Comparison of ENCODE assay signal across 28 mouse cellular contexts in genomic region chr8:85489546-85489945, GRCm38 (mm10). TPM values are rescaled to one million over a fixed set of nuclear protein-coding genes. Genes with fewer than 3 reads are reported as not detected.
A peak's percentile ranks its signal among the peaks of the same experiment; 100 is the strongest.
DNase-seq lines count a peak whose midpoint lies in the region; ATAC-seq and TF ChIP-seq lines count a peak whose summit lies in the region.
"Had no signal": no experiment of that assay in that cellular context is flagged by ENCODE, and none has a peak within 500 bp of the region (broad histone marks: within the 10 kb centered on the region; RNA-seq: fewer than 3 reads in every experiment).

No protein-coding gene starts in this region.

- POLR2A ChIA-PET in Patski (lab: Charles Lee), result no interaction called here

- no peak overlapping the region for H3K4me3 ChIP-seq in kidney, adult 2 months (ENCODE audit: insufficient read depth, low read depth, low read length)
- no peak overlapping the region for H3K4me3 ChIP-seq in kidney, embryonic 14.5 days (ENCODE audit: low read length)
- H3K4me3 ChIP-seq in lung, embryonic 14.5 days (ENCODE audit: low read depth, low read length), result no peak overlapping the region
- H3K4me3 ChIP-seq in cerebellum, adult 2 months (replicated peaks; ENCODE audit: insufficient read depth, low read depth, low read length), result no peak overlapping the region
- no peak overlapping the region for H3K4me3 ChIP-seq in forebrain, embryonic 10.5 days
- H3K4me3 ChIP-seq: embryonic facial prominence, embryonic 12.5 days; hindbrain, embryonic 10.5 days; hindbrain, embryonic 15.5 days; limb, embryonic 13.5 days; lung, embryonic 15.5 days; midbrain, embryonic 13.5 days; neural tube, embryonic 13.5 days had no signal

- H3K27ac ChIP-seq in kidney, adult 2 months (ENCODE audit: insufficient read depth, low read depth, low read length), result no peak overlapping the region
- no peak overlapping the region for H3K27ac ChIP-seq in kidney, embryonic 14.5 days (ENCODE audit: low read depth, low read length)
- H3K27ac ChIP-seq in lung, embryonic 14.5 days (ENCODE audit: low read depth), result no peak overlapping the region
- H3K27ac ChIP-seq in cerebellum, adult 2 months (ENCODE audit: insufficient read depth, low read length), result no peak overlapping the region
- no peak overlapping the region for H3K27ac ChIP-seq in forebrain, embryonic 10.5 days
- H3K27ac ChIP-seq: embryonic facial prominence, embryonic 12.5 days; hindbrain, embryonic 10.5 days; hindbrain, embryonic 15.5 days; limb, embryonic 13.5 days; liver, embryonic 14.5 days; lung, embryonic 15.5 days; macrophage; midbrain, embryonic 13.5 days; neural tube, embryonic 13.5 days had no signal

- ATAC-seq in kidney, embryonic 14.5 days (ENCODE audit: low FRiP score, low TSS enrichment), result no peak
- ATAC-seq in lung, embryonic 14.5 days (ENCODE audit: insufficient read depth), result no peak
- no peak for ATAC-seq in Patski
- ATAC-seq: forebrain, embryonic 16.5 days; inflammation-experienced regulatory T-cells, adult 6 months; midbrain, embryonic 13.5 days had no signal

- H3K9me3 ChIP-seq in kidney, embryonic 14.5 days (ENCODE audit: control insufficient read depth, low read length), result no peaks in the 10 kb centered on the region
- no peaks in the 10 kb centered on the region for H3K9me3 ChIP-seq in lung, embryonic 14.5 days (ENCODE audit: low read depth, low read length)
- no peaks in the 10 kb centered on the region for H3K9me3 ChIP-seq in forebrain, embryonic 10.5 days
- H3K9me3 ChIP-seq: embryonic facial prominence, embryonic 12.5 days; hindbrain, embryonic 10.5 days; hindbrain, embryonic 15.5 days; limb, embryonic 13.5 days; lung, embryonic 15.5 days; midbrain, embryonic 13.5 days had no signal

- no peaks in the 10 kb centered on the region for H3K36me3 ChIP-seq in kidney, adult 2 months (ENCODE audit: control insufficient read depth, insufficient read depth, low read length)
- H3K36me3 ChIP-seq in kidney, embryonic 14.5 days (ENCODE audit: control insufficient read depth, insufficient read depth, low read length), result no peaks in the 10 kb centered on the region
- H3K36me3 ChIP-seq in lung, embryonic 14.5 days (ENCODE audit: insufficient read depth), result no peaks in the 10 kb centered on the region
- no peaks in the 10 kb centered on the region for H3K36me3 ChIP-seq in forebrain, embryonic 10.5 days (replicated peaks)
- H3K36me3 ChIP-seq: embryonic facial prominence, embryonic 12.5 days; hindbrain, embryonic 10.5 days; hindbrain, embryonic 15.5 days; lung, embryonic 15.5 days; midbrain, embryonic 13.5 days; neural tube, embryonic 13.5 days had no signal

- H3K4me2 ChIP-seq in kidney, embryonic 14.5 days (replicated peaks; ENCODE audit: low read depth, low read length), result no peak overlapping the region
- no peak overlapping the region for H3K4me2 ChIP-seq in lung, embryonic 14.5 days
- H3K4me2 ChIP-seq: embryonic facial prominence, embryonic 12.5 days; hindbrain, embryonic 15.5 days; limb, embryonic 13.5 days; lung, embryonic 15.5 days; midbrain, embryonic 13.5 days; neural tube, embryonic 13.5 days had no signal

- CTCF ChIA-PET in Patski (lab: Charles Lee), result interaction anchor here (1.4 kb wide), 1 partner anchor 33 kb away, joined by 3 read pairs; no protein-coding TSS in a partner anchor

- in situ Hi-C loops in Patski (cut with MboI; ENCODE audit: low pct_unique_long_range_greater_than_20kb), result no loop called here

- peak; percentile 22; the same call in 1 of the 2 replicates for TF ChIP-seq CTCF in kidney, adult 2 months (conservative IDR thresholded peaks at IDR 0.05; ENCODE audit: insufficient read depth, insufficient read length, low read depth, low read length)
- TF ChIP-seq CTCF in lung, embryonic 14.5 days (IDR thresholded peaks at IDR 0.05; ENCODE audit: low read depth), result 0 out of 2 replicates have a peak, but pooled peaks have one; percentile 6
- TF ChIP-seq CTCF in Patski (IDR thresholded peaks at IDR 0.05), result peak; percentile 35
- TF ChIP-seq CTCF in cerebellum, adult 2 months (IDR thresholded peaks at IDR 0.05; ENCODE audit: borderline replicate concordance, insufficient read depth, low read depth, low read length), result no peak

- no peak for DNase-seq in kidney, adult 2 months
- DNase-seq in lung, embryonic 14.5 days, result no peak
- no peak for DNase-seq in lung, postnatal 36 days
- peak; percentile 10 to 15 for DNase-seq in B cell, adult 2 months
- DNase-seq in Patski (ENCODE audit: low read depth, low spot score), result no peak
- DNase-seq in cerebellum, adult 2 months, result no peak
- no peak for DNase-seq in forebrain, embryonic 10.5 days (ENCODE audit: extremely low spot score, low spot score)
- DNase-seq: adrenal gland, postnatal 14 days; cerebellum, adult 11 months; cerebellum, adult 9-11 months; embryo, embryonic 11 days; heart, postnatal 14 days; kidney, adult 18-20 months; kidney, postnatal 10 days; thymus, postnatal 25 days had no signal

- H3K27me3 ChIP-seq in kidney, adult 2 months (replicated peaks; ENCODE audit: control insufficient read depth, insufficient read depth, low read length), result no peaks in the 10 kb centered on the region
- H3K27me3 ChIP-seq in kidney, embryonic 14.5 days (ENCODE audit: control insufficient read depth, insufficient read depth, low read length), result no peaks in the 10 kb centered on the region
- H3K27me3 ChIP-seq in lung, embryonic 14.5 days (ENCODE audit: insufficient read depth, low read length), result no peaks in the 10 kb centered on the region
- no peaks in the 10 kb centered on the region for H3K27me3 ChIP-seq in Patski
- no peaks in the 10 kb centered on the region for H3K27me3 ChIP-seq in cerebellum, adult 2 months (ENCODE audit: control insufficient read depth, insufficient read depth, low read length)
- H3K27me3 ChIP-seq in forebrain, embryonic 10.5 days (ENCODE audit: poor library complexity, severe bottlenecking), result peaks cover 12% of the 10 kb centered on the region
- H3K27me3 ChIP-seq: CH12.LX; embryonic facial prominence, embryonic 12.5 days; hindbrain, embryonic 15.5 days; limb, embryonic 13.5 days; lung, embryonic 15.5 days; midbrain, embryonic 13.5 days; neural tube, embryonic 13.5 days had no signal

- 98% methylated on average over 8 of the region's 8 CpGs for WGBS in kidney, adult 2 months
- WGBS in kidney, embryonic 14.5 days, result 98% methylated on average over 8 of the region's 8 CpGs
- WGBS in lung, embryonic 14.5 days, result 94% methylated on average over 8 of the region's 8 CpGs
- WGBS in cerebellum, adult 2 months, result 97% methylated on average over 8 of the region's 8 CpGs
- 97% methylated on average over 8 of the region's 8 CpGs for WGBS in forebrain, embryonic 10.5 days

- no peak overlapping the region for H3K9ac ChIP-seq in kidney, embryonic 14.5 days (ENCODE audit: low read depth, low read length)
- no peak overlapping the region for H3K9ac ChIP-seq in lung, embryonic 14.5 days
- H3K9ac ChIP-seq: embryonic facial prominence, embryonic 12.5 days; hindbrain, embryonic 15.5 days; limb, embryonic 13.5 days; liver, embryonic 14.5 days; lung, embryonic 15.5 days; midbrain, embryonic 13.5 days; neural tube, embryonic 13.5 days had no signal

- TF ChIP-seq POLR2A in kidney, adult 2 months (IDR thresholded peaks at IDR 0.05; ENCODE audit: low read depth, low read length), result no peak
- TF ChIP-seq POLR2A in cerebellum, adult 2 months (IDR thresholded peaks at IDR 0.05; ENCODE audit: borderline replicate concordance, insufficient read depth, low read length), result no peak

- peaks cover 4% of the 10 kb centered on the region; the same call in 1 of the 2 replicates for H3K4me1 ChIP-seq in kidney, adult 2 months (ENCODE audit: control insufficient read depth, insufficient read depth, low read length)
- no peaks in the 10 kb centered on the region for H3K4me1 ChIP-seq in kidney, embryonic 14.5 days (ENCODE audit: control insufficient read depth, insufficient read depth, low read length)
- H3K4me1 ChIP-seq in lung, embryonic 14.5 days (ENCODE audit: insufficient read depth), result peaks cover 7% of the 10 kb centered on the region
- 0 out of 2 replicates have a peak, but pooled peaks cover 2% of the 10 kb centered on the region for H3K4me1 ChIP-seq in cerebellum, adult 2 months (ENCODE audit: control insufficient read depth, insufficient read depth, low read length)
- H3K4me1 ChIP-seq in forebrain, embryonic 10.5 days, result peaks cover 22% of the 10 kb centered on the region

RNA-seq across cellular contexts. Expression of gene Gpt2, which starts 2.8 kb away (rescaled TPM):
- 51.5 and 55.9 TPM in 2 replicates for polyA plus RNA-seq in kidney, adult 2 months (2012; rRNA removed)
- 13.2 and 21.6 TPM in 2 replicates for polyA plus RNA-seq in kidney, embryonic 14.5 days (2014; fragmentation: Nextera tagmentation; extraction: Ambion mirVana)
- 22.4 and 24.5 TPM in 2 replicates for polyA plus RNA-seq in lung, embryonic 14.5 days (2014; fragmentation: Nextera tagmentation; extraction: Ambion mirVana)
- 46.3 TPM for polyA plus RNA-seq in Patski (2021)
- polyA plus RNA-seq in cerebellum, adult 2 months (2012; rRNA removed), result 40.5 and 41.0 TPM in 2 replicates
- polyA plus RNA-seq in forebrain, embryonic 10.5 days (2016; fragmentation: Nextera tagmentation; extraction: Ambion mirVana), result 32.2 and 33.3 TPM in 2 replicates

RNA-seq across cellular contexts. Expression of gene 4921524J17Rik, which starts 56.9 kb away (rescaled TPM):
- 4.2 and 6.9 TPM in 2 replicates for polyA plus RNA-seq in kidney, adult 2 months (2012; rRNA removed)
- 42.9 and 44.8 TPM in 2 replicates for polyA plus RNA-seq in kidney, embryonic 14.5 days (2014; fragmentation: Nextera tagmentation; extraction: Ambion mirVana)
- 35.0 and 40.0 TPM in 2 replicates for polyA plus RNA-seq in lung, embryonic 14.5 days (2014; fragmentation: Nextera tagmentation; extraction: Ambion mirVana)
- 25.1 TPM for polyA plus RNA-seq in Patski (2021)
- 13.8 and 15.5 TPM in 2 replicates for polyA plus RNA-seq in cerebellum, adult 2 months (2012; rRNA removed)
- polyA plus RNA-seq in forebrain, embryonic 10.5 days (2016; fragmentation: Nextera tagmentation; extraction: Ambion mirVana), result 37.6 and 38.8 TPM in 2 replicates

Comparison
In these comparisons a context has a peak if more than half of its experiments do, and no peak if none do; other contexts are left out.
1. DNase-seq: peak in B cell, adult 2 months (2 of 2); none in kidney, adult 2 months (single experiment), lung, embryonic 14.5 days (single experiment), lung, postnatal 36 days (single experiment), Patski (single experiment), cerebellum, adult 2 months (0 of 2) and forebrain, embryonic 10.5 days (single experiment).